Mouse (Mus musculus) erythroblast, embryonic 14.5 days (primary cell): Measurements from ENCODE around the gene B230118H07Rik. TPM values are rescaled to one million over a fixed set of nuclear protein-coding genes. Genes with fewer than 3 reads are reported as not detected.

Experiments
- H3K27me3 ChIP-seq: 2 replicates; pipeline ENCODE4 v1.6.1; 2012; ENCODE audit warnings: inconsistent platforms; ENCODE audit not compliant: control insufficient read depth
- H3K36me3 ChIP-seq: 2 replicates; pipeline ENCODE4 v1.6.1; 2012; ENCODE audit warnings: mild to moderate bottlenecking, inconsistent platforms; ENCODE audit not compliant: control insufficient read depth
- H3K4me1 ChIP-seq: 2 replicates; pipeline ENCODE4 v1.6.1; 2012; ENCODE audit warnings: inconsistent platforms; ENCODE audit not compliant: control insufficient read depth
- H3K4me3 ChIP-seq: replicated peaks from 2 replicates; pipeline ENCODE3; 2012; ENCODE audit warnings: moderate library complexity, mild to moderate bottlenecking, inconsistent platforms
- H3K9me3 ChIP-seq: 2 replicates; pipeline ENCODE4 v1.6.1; 2012; ENCODE audit warnings: low read length, inconsistent platforms, mixed read lengths; ENCODE audit not compliant: control insufficient read depth
- GATA1 ChIP-seq: IDR thresholded peaks from 2 replicates; pipeline ENCODE4 v1.6.1; 2012; ENCODE audit warnings: low read length, inconsistent platforms, mixed read lengths
- TAL1 ChIP-seq: IDR thresholded peaks from 3 replicates; pipeline ENCODE4 v1.6.1; 2012; ENCODE audit warnings: low read length, inconsistent platforms, mixed read lengths
- polyA plus RNA-seq: library from polyadenylated mRNA; stranded (reverse); fragments of >175 nt; gene quantifications from 2 replicates; pipeline ENCODE4 v1.2.3, GENCODE M21; 2012

The B230118H07Rik gene
- polyA plus RNA-seq, 1 experiment, result 0.13 TPM

GRCm38 (mm10) chr2:101621611-101622010 is 27.7 kb downstream of the B230118H07Rik start:
- Histone ChIP-seq H3K4me1 (no peaks in the 10 kb centered on the region), H3K4me3 (no peak overlapping the region), H3K36me3 (no peaks in the 10 kb centered on the region), H3K9me3 (no peaks in the 10 kb centered on the region), H3K27me3 (no peaks in the 10 kb centered on the region)
- TF ChIP-seq TAL1 (no peak), GATA1 (no peak)

- TF ChIP-seq TAL1 (no peak), GATA1 (no peak)
- H3K36me3 ChIP-seq, result no peaks in the 10 kb centered on the region
- H3K4me1 ChIP-seq, result no peaks in the 10 kb centered on the region
- no peak overlapping the region for H3K4me3 ChIP-seq
- no peaks in the 10 kb centered on the region for H3K9me3 ChIP-seq
- H3K27me3 ChIP-seq, result no peaks in the 10 kb centered on the region
These were observed 28.4 kb downstream of the B230118H07Rik start for GRCm38 (mm10) chr2:101620899-101621298.

- TF ChIP-seq TAL1 (no peak), GATA1 (no peak)
- Histone ChIP-seq H3K9me3 (no peaks in the 10 kb centered on the region), H3K27me3 (no peaks in the 10 kb centered on the region), H3K4me3 (no peak overlapping the region), H3K36me3 (no peaks in the 10 kb centered on the region), H3K4me1 (no peaks in the 10 kb centered on the region)
These were observed 31.0 kb downstream of the B230118H07Rik start for GRCm38 (mm10) chr2:101618373-101618772.

- no peaks in the 10 kb centered on the region for H3K36me3 ChIP-seq
- TF ChIP-seq GATA1 (no peak), TAL1 (no peak)
These were observed 33.6 kb downstream of the B230118H07Rik start for GRCm38 (mm10) chr2:101615464-101616305.

GRCm38 (mm10) chr2:101610861-101611260 is 38.5 kb downstream of the B230118H07Rik start:
- no peak overlapping the region for H3K4me3 ChIP-seq
- no peaks in the 10 kb centered on the region for H3K9me3 ChIP-seq
- H3K4me1 ChIP-seq, result no peaks in the 10 kb centered on the region
- no peaks in the 10 kb centered on the region for H3K27me3 ChIP-seq
- TF ChIP-seq TAL1 (no peak), GATA1 (no peak)
- H3K36me3 ChIP-seq, result no peaks in the 10 kb centered on the region

More at GRCm38 (mm10) chr2:101615464-101616305, 33.6 kb downstream of the B230118H07Rik start:
- Histone ChIP-seq H3K4me1 (no peaks in the 10 kb centered on the region), H3K27me3 (no peaks in the 10 kb centered on the region), H3K9me3 (no peaks in the 10 kb centered on the region), H3K4me3 (no peak overlapping the region)

- Histone ChIP-seq H3K27me3 (no peaks in the 10 kb centered on the region), H3K36me3 (no peaks in the 10 kb centered on the region), H3K9me3 (no peaks in the 10 kb centered on the region), H3K4me1 (no peaks in the 10 kb centered on the region), H3K4me3 (no peak overlapping the region)
- TF ChIP-seq GATA1, result no peak
- no peak for TF ChIP-seq TAL1
These were observed 41.0 kb downstream of the B230118H07Rik start for GRCm38 (mm10) chr2:101608232-101608894.

- TF ChIP-seq GATA1, result no peak
- no peak for TF ChIP-seq TAL1
- H3K9me3 ChIP-seq, result no peaks in the 10 kb centered on the region
These were observed 46.2 kb downstream of the B230118H07Rik start for GRCm38 (mm10) chr2:101603099-101603498.

GRCm38 (mm10) chr2:101600703-101601102 is 48.6 kb downstream of the B230118H07Rik start:
- Histone ChIP-seq H3K4me1 (no peaks in the 10 kb centered on the region; the same call in 1 of the 2 replicates), H3K36me3 (no peaks in the 10 kb centered on the region), H3K27me3 (no peaks in the 10 kb centered on the region), H3K4me3 (no peak overlapping the region), H3K9me3 (no peaks in the 10 kb centered on the region)
- no peak for TF ChIP-seq GATA1
- no peak for TF ChIP-seq TAL1

More at GRCm38 (mm10) chr2:101603099-101603498, 46.2 kb downstream of the B230118H07Rik start:
- Histone ChIP-seq H3K27me3 (no peaks in the 10 kb centered on the region), H3K4me3 (no peak overlapping the region), H3K4me1 (no peaks in the 10 kb centered on the region; the same call in 1 of the 2 replicates), H3K36me3 (no peaks in the 10 kb centered on the region)

- no peaks in the 10 kb centered on the region for H3K36me3 ChIP-seq
- no peaks in the 10 kb centered on the region for H3K9me3 ChIP-seq
- H3K4me3 ChIP-seq, result no peak overlapping the region
- no peaks in the 10 kb centered on the region; the same call in 1 of the 2 replicates for H3K4me1 ChIP-seq
- no peaks in the 10 kb centered on the region for H3K27me3 ChIP-seq
- TF ChIP-seq GATA1, result no peak
- no peak for TF ChIP-seq TAL1
These were observed 50.8 kb downstream of the B230118H07Rik start for GRCm38 (mm10) chr2:101598190-101599181.
